Mouse (Mus musculus) bone marrow macrophage, adult 2 months (primary cell): ENCODE results near the gene Spata31d1a.

Experiments used
- CTCF ChIP-seq: IDR thresholded peaks from 2 replicates; pipeline ENCODE4 v1.5.1; 2012; ENCODE audit warnings: low read depth, mild to moderate bottlenecking, low read length, moderate library complexity
- POLR2A ChIP-seq: IDR thresholded peaks from 2 replicates; pipeline ENCODE4 v1.6.1; 2012; ENCODE audit warnings: mild to moderate bottlenecking, low read depth, low read length, borderline replicate concordance

GRCm38 (mm10) chr13:59726139-59726867, 16.2 kb upstream of the Spata31d1a start:
- TF ChIP-seq CTCF (no peak), POLR2A (no peak)
